11 mouse cellular contexts compared by ENCODE assay signal in the genomic region with DNA sequence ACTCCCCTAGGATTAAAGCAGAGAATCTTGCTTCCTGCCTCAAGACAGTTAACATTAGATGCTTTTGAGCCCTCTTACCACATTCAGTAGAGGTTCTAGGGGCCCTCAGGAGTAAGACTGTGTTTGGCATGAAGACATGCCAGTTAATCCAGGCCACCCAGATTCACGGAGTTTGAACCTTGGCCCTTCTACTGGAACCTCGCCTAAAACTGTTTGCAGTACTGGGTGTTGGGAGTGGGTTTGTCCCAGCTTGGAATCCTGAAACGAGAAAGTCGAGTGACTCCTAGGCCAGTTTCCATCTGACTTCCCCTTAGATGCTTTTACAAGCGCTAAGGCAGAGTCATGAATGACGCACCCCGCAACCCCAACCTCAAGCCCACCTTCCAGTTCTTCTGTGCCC. TPM values are rescaled to one million over a fixed set of nuclear protein-coding genes. Genes with fewer than 3 reads are reported as not detected.
DNase-seq lines count a peak whose midpoint lies in the region; ATAC-seq and TF ChIP-seq lines count a peak whose summit lies in the region.
"Had no signal": no experiment of that assay in that cellular context is flagged by ENCODE, and none has a peak within 500 bp of the region (broad histone marks: within the 10 kb centered on the region; RNA-seq: fewer than 3 reads in every experiment).

No protein-coding gene starts in this region.

- no peak for TF ChIP-seq EP300 in lung, postnatal 0 days (IDR thresholded peaks at IDR 0.05)

- no peaks in the 10 kb centered on the region for H3K36me3 ChIP-seq in lung, postnatal 0 days (ENCODE audit: insufficient read depth, low read length)
- no peaks in the 10 kb centered on the region for H3K36me3 ChIP-seq in stomach, embryonic 16.5 days (ENCODE audit: control insufficient read depth, insufficient read depth, low read length)
- H3K36me3 ChIP-seq in heart, embryonic 10.5 days = no peaks in the 10 kb centered on the region
- H3K36me3 ChIP-seq: heart, embryonic 13.5 days; liver, embryonic 15.5 days had no signal

- no peak overlapping the region for H3K4me3 ChIP-seq in lung, postnatal 0 days (ENCODE audit: low read depth, low read length)
- no peak overlapping the region for H3K4me3 ChIP-seq in stomach, embryonic 16.5 days (replicated peaks; ENCODE audit: low read length)
- no peak overlapping the region for H3K4me3 ChIP-seq in heart, embryonic 10.5 days
- H3K4me3 ChIP-seq: heart, embryonic 13.5 days; liver, embryonic 15.5 days had no signal

- peaks cover 33% of the 10 kb centered on the region for H3K4me1 ChIP-seq in lung, postnatal 0 days (ENCODE audit: insufficient read depth, low read depth, low read length)
- H3K4me1 ChIP-seq in stomach, embryonic 16.5 days (ENCODE audit: control insufficient read depth, insufficient read depth, low read length) = peaks cover 50% of the 10 kb centered on the region
- H3K4me1 ChIP-seq in heart, embryonic 10.5 days = peaks cover 44% of the 10 kb centered on the region

- no peak for TF ChIP-seq CTCF in lung, postnatal 0 days (IDR thresholded peaks at IDR 0.05)

- no peak overlapping the region for H3K9ac ChIP-seq in lung, postnatal 0 days (replicated peaks; ENCODE audit: low read depth)
- peak overlapping the region; percentile 49; the same call in 1 of the 2 replicates for H3K9ac ChIP-seq in stomach, embryonic 16.5 days (ENCODE audit: low read length)
- H3K9ac ChIP-seq: liver, embryonic 15.5 days had no signal

- 56% methylated on average over 7 of the region's 7 CpGs for WGBS in lung, postnatal 0 days
- WGBS in stomach, embryonic 16.5 days = 58% methylated on average over 7 of the region's 7 CpGs
- WGBS in heart, embryonic 10.5 days = 83% methylated on average over 7 of the region's 7 CpGs

- H3K4me2 ChIP-seq in lung, postnatal 0 days (replicated peaks; ENCODE audit: low read depth, low read length) = 0 out of 2 replicates have a peak overlapping the region, but pooled peaks have one; percentile 11
- H3K4me2 ChIP-seq in stomach, embryonic 16.5 days (ENCODE audit: low read depth, low read length) = peak overlapping the region; percentile 83

- H3K27me3 ChIP-seq in lung, postnatal 0 days (replicated peaks; ENCODE audit: insufficient read depth, low read length) = no peaks in the 10 kb centered on the region
- H3K27me3 ChIP-seq in stomach, embryonic 16.5 days (ENCODE audit: control insufficient read depth, insufficient read depth, low read length) = no peaks in the 10 kb centered on the region
- H3K27me3 ChIP-seq in heart, embryonic 10.5 days (ENCODE audit: insufficient read depth, poor library complexity, severe bottlenecking) = no peaks in the 10 kb centered on the region
- H3K27me3 ChIP-seq: heart, embryonic 13.5 days had no signal

- no peaks in the 10 kb centered on the region for H3K9me3 ChIP-seq in lung, postnatal 0 days (ENCODE audit: low read length)
- no peaks in the 10 kb centered on the region for H3K9me3 ChIP-seq in stomach, embryonic 16.5 days (replicated peaks; ENCODE audit: control insufficient read depth, low read length)
- H3K9me3 ChIP-seq in heart, embryonic 10.5 days = no peaks in the 10 kb centered on the region
- H3K9me3 ChIP-seq: heart, embryonic 13.5 days; liver, embryonic 15.5 days had no signal

- H3K27ac ChIP-seq in lung, postnatal 0 days (ENCODE audit: low read length) = no peak overlapping the region
- H3K27ac ChIP-seq in stomach, embryonic 16.5 days (ENCODE audit: low read length) = peak overlapping the region; percentile 76
- no peak overlapping the region for H3K27ac ChIP-seq in heart, embryonic 10.5 days
- H3K27ac ChIP-seq: liver, embryonic 15.5 days had no signal

- DNase-seq in cerebellum, adult 9-10 months = peak; percentile 45
- DNase-seq in lung, postnatal 0 days (ENCODE audit: low spot score) = no peak
- DNase-seq in lung, postnatal 36 days = no peak
- DNase-seq in kidney, postnatal 36 days = peak; percentile 79 to 80
- no peak for DNase-seq in right cerebral cortex, postnatal 25 days
- DNase-seq in heart, embryonic 10.5 days (ENCODE audit: low spot score) = no peak
- DNase-seq: gastrocnemius, postnatal 10 days had no signal

- ATAC-seq in cerebellum, adult (ENCODE audit: insufficient number of reproducible peaks, low FRiP score, low TSS enrichment) = no peak
- no peak for ATAC-seq in lung, postnatal 0 days
- ATAC-seq in stomach, embryonic 16.5 days (ENCODE audit: insufficient read depth, low FRiP score) = peak; percentile 13; the same call in 1 of the 2 replicates

RNA-seq across cellular contexts. Expression of a gene that starts 5.0 kb away (rescaled TPM):
- polyA plus RNA-seq in lung, postnatal 0 days (2015; fragmentation: Nextera tagmentation; extraction: Ambion mirVana) = 8.7 and 9.3 TPM in 2 replicates
- polyA plus RNA-seq in stomach, embryonic 16.5 days (2015; fragmentation: Nextera tagmentation; extraction: Ambion mirVana) = 16.7 and 18.5 TPM in 2 replicates
- 7.1 and 8.6 TPM in 2 replicates for polyA plus RNA-seq in heart, embryonic 10.5 days (2016; fragmentation: Nextera tagmentation; extraction: Ambion mirVana)

RNA-seq across cellular contexts. Expression of a gene that starts 31.4 kb away (rescaled TPM):
- polyA plus RNA-seq in lung, postnatal 0 days (2015; fragmentation: Nextera tagmentation; extraction: Ambion mirVana) = 15.9 and 25.1 TPM in 2 replicates
- polyA plus RNA-seq in stomach, embryonic 16.5 days (2015; fragmentation: Nextera tagmentation; extraction: Ambion mirVana) = 37.8 and 39.2 TPM in 2 replicates
- 53.7 and 57.8 TPM in 2 replicates for polyA plus RNA-seq in heart, embryonic 10.5 days (2016; fragmentation: Nextera tagmentation; extraction: Ambion mirVana)

RNA-seq across cellular contexts. Expression of a gene that starts 35.2 kb away (rescaled TPM):
- polyA plus RNA-seq in lung, postnatal 0 days (2015; fragmentation: Nextera tagmentation; extraction: Ambion mirVana) = 3.3 TPM in 2 replicates
- polyA plus RNA-seq in stomach, embryonic 16.5 days (2015; fragmentation: Nextera tagmentation; extraction: Ambion mirVana) = 2.5 and 3.0 TPM in 2 replicates
- 1.5 and 2.5 TPM in 2 replicates for polyA plus RNA-seq in heart, embryonic 10.5 days (2016; fragmentation: Nextera tagmentation; extraction: Ambion mirVana)

Comparison
In these comparisons a context has a peak if more than half of its experiments do, and no peak if none do; other contexts are left out.
1. DNase-seq: peak in cerebellum, adult 9-10 months (single experiment) and kidney, postnatal 36 days (2 of 2); none in lung, postnatal 0 days (single experiment), lung, postnatal 36 days (single experiment), right cerebral cortex, postnatal 25 days (single experiment) and heart, embryonic 10.5 days (single experiment).